Mouse (Mus musculus) heart, embryonic 13.5 days (tissue): Measurements from ENCODE around the gene Gpc5. TPM values are rescaled to one million over a fixed set of nuclear protein-coding genes. Genes with fewer than 3 reads are reported as not detected.

Source experiments
- ATAC-seq: fragments of 200-750 bp; cut with Nextera tagmentation; 2 replicates; pipeline ENCODE4 v1.8.0; 2017; ENCODE audit warnings: moderate TSS enrichment; ENCODE audit not compliant: insufficient number of reproducible peaks, low FRiP score, low TSS enrichment; ENCODE audit errors: extremely low read depth
- H3K27ac ChIP-seq: fragments of 300-500 bp; sonication (generic); replicated peaks from 2 replicates; pipeline ENCODE4 v1.5.1; 2015; ENCODE audit warnings: moderate library complexity, mild to moderate bottlenecking, inconsistent platforms
- H3K27me3 ChIP-seq: fragments of 300-500 bp; sonication (generic); replicated peaks from 2 replicates; pipeline ENCODE4 v1.6.1; 2015; ENCODE audit warnings: mild to moderate bottlenecking, inconsistent platforms
- H3K36me3 ChIP-seq: fragments of 300-500 bp; sonication (generic); 2 replicates; pipeline ENCODE4 v1.6.1; 2015; ENCODE audit warnings: mild to moderate bottlenecking, inconsistent platforms
- H3K4me1 ChIP-seq: fragments of 300-500 bp; sonication (generic); 2 replicates; pipeline ENCODE4 v1.6.1; 2015; ENCODE audit warnings: inconsistent platforms
- H3K4me2 ChIP-seq: fragments of 300-500 bp; sonication (generic); 2 replicates; pipeline ENCODE4 v1.6.1; 2015; ENCODE audit warnings: inconsistent platforms, mild to moderate bottlenecking, moderate library complexity
- H3K4me3 ChIP-seq: fragments of 300-500 bp; sonication (generic); 2 replicates; pipeline ENCODE4 v1.5.1; 2015; ENCODE audit warnings: moderate library complexity, mild to moderate bottlenecking, inconsistent platforms
- H3K9ac ChIP-seq: fragments of 300-500 bp; sonication (generic); 2 replicates; pipeline ENCODE4 v1.6.1; 2015; ENCODE audit warnings: inconsistent platforms, mild to moderate bottlenecking, moderate library complexity
- H3K9me3 ChIP-seq: fragments of 300-500 bp; sonication (generic); 2 replicates; pipeline ENCODE4 v1.6.1; 2016; ENCODE audit warnings: inconsistent platforms
- WGBS: fragments of 180-500 bp; shearing (Covaris S2); methylation state at CpG from one replicate; pipeline ENCODE4 v1.1.7; 2015; ENCODE audit warnings: mixed read lengths; 5-methylcytosine and 5-hydroxymethylcytosine counted together
- polyA plus RNA-seq: library from polyadenylated mRNA; unstranded; fragments of >200 nt; fragmentation: Nextera tagmentation; extraction: Ambion mirVana; gene quantifications from 2 replicates; pipeline ENCODE4 v1.2.1, GENCODE M21; 2015

Gene Gpc5
- polyA plus RNA-seq, 1 experiment from 2014 or later, result 0.19 TPM

- Histone ChIP-seq H3K4me1 (no peaks in the 10 kb centered on the region), H3K9ac (no peak overlapping the region), H3K4me3 (no peak overlapping the region), H3K4me2 (no peak overlapping the region), H3K27ac (no peak overlapping the region), H3K27me3 (no peaks in the 10 kb centered on the region), H3K36me3 (no peaks in the 10 kb centered on the region), H3K9me3 (no peaks in the 10 kb centered on the region)
- WGBS, result 74% methylated on average over 3 of the region's 3 CpGs
- ATAC-seq, result no peak
Observed at GRCm38 (mm10) chr14:115253155-115253554, 161.1 kb downstream of the Gpc5 start.

- H3K27ac ChIP-seq, result no peak overlapping the region
- H3K4me2 ChIP-seq, result no peak overlapping the region
- no peaks in the 10 kb centered on the region for H3K36me3 ChIP-seq
- no peaks in the 10 kb centered on the region for H3K4me1 ChIP-seq
- H3K27me3 ChIP-seq, result no peaks in the 10 kb centered on the region
- no peak overlapping the region for H3K9ac ChIP-seq
- WGBS, result 75% methylated on average over 2 of the region's 2 CpGs
- ATAC-seq, result no peak
- no peaks in the 10 kb centered on the region for H3K9me3 ChIP-seq
- no peak overlapping the region for H3K4me3 ChIP-seq
Observed at GRCm38 (mm10) chr14:115253685-115254084, 161.7 kb downstream of the Gpc5 start.

- no peaks in the 10 kb centered on the region for H3K27me3 ChIP-seq
- no peak overlapping the region for H3K27ac ChIP-seq
- WGBS, result 81% methylated on average over 6 of the region's 6 CpGs
- no peaks in the 10 kb centered on the region for H3K9me3 ChIP-seq
- ATAC-seq, result no peak
- H3K36me3 ChIP-seq, result no peaks in the 10 kb centered on the region
- H3K4me2 ChIP-seq, result no peak overlapping the region
- H3K4me3 ChIP-seq, result no peak overlapping the region
- no peaks in the 10 kb centered on the region for H3K4me1 ChIP-seq
- no peak overlapping the region for H3K9ac ChIP-seq
Observed at GRCm38 (mm10) chr14:115269703-115270402, 177.8 kb downstream of the Gpc5 start.

DNA sequence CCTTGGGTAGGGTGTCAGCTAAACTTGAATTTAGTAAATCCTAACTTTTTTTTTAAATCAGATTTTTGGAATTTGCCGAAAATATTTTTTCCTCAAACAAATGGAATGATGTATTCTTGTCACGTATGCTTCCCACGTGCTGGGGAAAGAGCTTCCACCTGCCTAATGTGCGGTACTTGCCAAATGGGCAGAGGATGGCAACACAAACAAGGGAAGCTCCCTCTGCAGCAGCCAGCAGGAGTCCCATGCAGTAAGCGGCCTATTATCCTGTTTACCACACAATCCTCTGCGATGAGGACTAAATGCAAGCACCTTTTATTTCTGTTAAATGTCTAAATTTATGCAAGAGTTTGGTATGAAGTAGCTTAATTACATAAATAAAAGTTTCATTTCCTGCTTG lies 178.4 kb downstream of the Gpc5 start:
- Histone ChIP-seq H3K36me3 (no peaks in the 10 kb centered on the region), H3K4me1 (no peaks in the 10 kb centered on the region), H3K27ac (no peak overlapping the region), H3K27me3 (no peaks in the 10 kb centered on the region), H3K9ac (no peak overlapping the region), H3K4me3 (no peak overlapping the region), H3K4me2 (no peak overlapping the region), H3K9me3 (no peaks in the 10 kb centered on the region)
- no peak for ATAC-seq
- WGBS, result 70% methylated on average over 6 of the region's 6 CpGs

GRCm38 (mm10) chr14:115282782-115283181 lies 190.8 kb downstream of the Gpc5 start:
- no peaks in the 10 kb centered on the region for H3K9me3 ChIP-seq
- H3K4me2 ChIP-seq, result no peak overlapping the region
- ATAC-seq, result no peak

GRCm38 (mm10) chr14:115324247-115324646 lies 232.2 kb downstream of the Gpc5 start:
- ATAC-seq, result no peak
- Histone ChIP-seq H3K4me2 (no peak overlapping the region), H3K36me3 (no peaks in the 10 kb centered on the region), H3K27ac (no peak overlapping the region), H3K4me3 (no peak overlapping the region), H3K27me3 (no peaks in the 10 kb centered on the region), H3K9ac (no peak overlapping the region), H3K9me3 (no peaks in the 10 kb centered on the region), H3K4me1 (no peaks in the 10 kb centered on the region)
- WGBS, result 63% methylated on average over 2 of the region's 2 CpGs

More at GRCm38 (mm10) chr14:115282782-115283181, 190.8 kb downstream of the Gpc5 start:
- no peaks in the 10 kb centered on the region for H3K27me3 ChIP-seq
- no peak overlapping the region for H3K27ac ChIP-seq
- no peak overlapping the region for H3K4me3 ChIP-seq
- no peaks in the 10 kb centered on the region for H3K36me3 ChIP-seq
- H3K9ac ChIP-seq, result no peak overlapping the region
- no peaks in the 10 kb centered on the region for H3K4me1 ChIP-seq

DNA sequence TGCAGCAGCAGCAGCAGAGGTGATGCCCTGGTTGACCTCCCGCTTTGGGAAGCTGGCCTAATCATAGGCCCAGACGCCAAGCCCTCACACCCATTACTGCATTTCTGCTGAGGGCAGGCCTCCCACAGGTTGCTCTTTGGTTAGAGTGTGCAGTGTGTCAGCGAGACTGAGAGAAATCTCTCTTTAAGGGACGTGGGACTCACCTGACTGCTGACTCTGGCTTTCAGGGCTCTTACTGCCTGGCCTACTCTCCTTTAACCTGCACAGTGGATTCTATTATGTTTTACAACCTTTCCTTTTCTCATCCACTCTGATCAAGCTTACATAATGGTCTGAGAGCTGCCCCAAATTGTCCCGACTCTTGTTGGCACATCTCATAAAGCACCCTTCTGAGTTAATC lies 234.4 kb downstream of the Gpc5 start:
- no peaks in the 10 kb centered on the region for H3K27me3 ChIP-seq
- H3K4me2 ChIP-seq, result no peak overlapping the region
- no peaks in the 10 kb centered on the region for H3K4me1 ChIP-seq
- H3K9ac ChIP-seq, result no peak overlapping the region
- WGBS, result 56% methylated on average over 5 of the region's 5 CpGs
- H3K27ac ChIP-seq, result no peak overlapping the region
- H3K36me3 ChIP-seq, result no peaks in the 10 kb centered on the region
- H3K9me3 ChIP-seq, result no peaks in the 10 kb centered on the region
- no peak for ATAC-seq
- H3K4me3 ChIP-seq, result no peak overlapping the region

DNA sequence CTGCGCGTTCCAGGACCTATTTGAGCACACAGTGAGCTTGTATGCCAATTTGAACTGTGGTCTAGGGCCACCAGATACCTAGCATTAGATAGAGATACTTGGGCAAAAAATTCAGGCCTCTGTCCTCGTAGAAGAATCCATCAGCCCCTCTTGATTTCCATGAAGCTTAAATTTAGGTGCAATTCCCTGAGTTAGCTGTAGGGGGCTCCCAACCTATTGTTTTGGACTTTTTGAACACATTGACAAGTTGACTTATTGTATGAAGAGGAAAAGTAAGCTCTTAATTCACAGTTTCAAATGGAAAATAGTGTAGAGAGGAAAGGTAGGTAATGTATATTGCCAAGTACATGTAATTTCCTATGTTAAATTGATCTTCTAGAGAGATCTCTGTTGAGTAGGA lies 247.1 kb downstream of the Gpc5 start:
- no peak overlapping the region for H3K4me2 ChIP-seq
- no peaks in the 10 kb centered on the region for H3K9me3 ChIP-seq
- H3K4me1 ChIP-seq, result no peaks in the 10 kb centered on the region
- no peak overlapping the region for H3K9ac ChIP-seq
- no peak overlapping the region for H3K4me3 ChIP-seq
- 65% methylated on average over 3 of the region's 3 CpGs for WGBS
- H3K27me3 ChIP-seq, result no peaks in the 10 kb centered on the region
- no peaks in the 10 kb centered on the region for H3K36me3 ChIP-seq
- H3K27ac ChIP-seq, result no peak overlapping the region
- no peak for ATAC-seq

- WGBS, result 79% methylated on average over 2 of the region's 2 CpGs
- Histone ChIP-seq H3K36me3 (no peaks in the 10 kb centered on the region), H3K4me2 (no peak overlapping the region), H3K9me3 (no peaks in the 10 kb centered on the region), H3K4me1 (no peaks in the 10 kb centered on the region), H3K4me3 (no peak overlapping the region), H3K27me3 (no peaks in the 10 kb centered on the region), H3K9ac (no peak overlapping the region), H3K27ac (no peak overlapping the region)
- no peak for ATAC-seq
Observed at GRCm38 (mm10) chr14:115342597-115342996, 250.6 kb downstream of the Gpc5 start.

DNA sequence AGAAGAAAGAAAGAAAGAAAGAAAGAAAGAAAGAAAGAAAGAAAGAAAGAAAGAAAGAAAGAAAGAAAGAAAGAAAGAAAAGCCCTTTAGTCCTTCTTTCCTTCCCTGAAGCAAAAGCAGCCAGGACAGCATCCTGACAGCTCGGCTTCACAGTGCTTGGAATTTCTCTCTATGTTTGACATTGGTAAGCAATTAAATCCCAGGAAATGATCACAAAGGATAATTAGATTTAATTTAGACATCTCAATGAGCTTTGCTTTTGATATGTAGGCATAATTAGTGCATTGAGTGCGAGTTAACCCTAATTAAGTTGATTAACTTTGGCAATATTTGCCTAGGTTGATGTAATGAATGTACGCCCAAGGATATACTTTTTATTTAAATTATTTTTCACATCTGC lies 257.4 kb downstream of the Gpc5 start:
- WGBS, result 78% methylated on average over 3 of the region's 3 CpGs
- Histone ChIP-seq H3K4me3 (no peak overlapping the region), H3K27ac (no peak overlapping the region), H3K27me3 (no peaks in the 10 kb centered on the region), H3K36me3 (no peaks in the 10 kb centered on the region), H3K9me3 (no peaks in the 10 kb centered on the region), H3K4me2 (no peak overlapping the region), H3K9ac (no peak overlapping the region), H3K4me1 (no peaks in the 10 kb centered on the region)
- ATAC-seq, result no peak

- H3K27ac ChIP-seq, result no peak overlapping the region
- ATAC-seq, result no peak
Observed at GRCm38 (mm10) chr14:115365320-115365935, 273.4 kb downstream of the Gpc5 start.

GRCm38 (mm10) chr14:115369611-115370167 lies 277.7 kb downstream of the Gpc5 start:
- H3K36me3 ChIP-seq, result no peaks in the 10 kb centered on the region
- WGBS, result 71% methylated on average over 15 of the region's 15 CpGs
- no peak overlapping the region for H3K4me3 ChIP-seq
- no peak for ATAC-seq
- H3K9ac ChIP-seq, result no peak overlapping the region
- H3K9me3 ChIP-seq, result no peaks in the 10 kb centered on the region
- no peak overlapping the region for H3K27ac ChIP-seq
- no peak overlapping the region for H3K4me2 ChIP-seq
- no peaks in the 10 kb centered on the region for H3K27me3 ChIP-seq
- H3K4me1 ChIP-seq, result no peaks in the 10 kb centered on the region

More at GRCm38 (mm10) chr14:115365320-115365935, 273.4 kb downstream of the Gpc5 start:
- Histone ChIP-seq H3K4me3 (no peak overlapping the region), H3K9me3 (no peaks in the 10 kb centered on the region), H3K27me3 (no peaks in the 10 kb centered on the region), H3K36me3 (no peaks in the 10 kb centered on the region), H3K9ac (no peak overlapping the region), H3K4me2 (no peak overlapping the region), H3K4me1 (no peaks in the 10 kb centered on the region)
- WGBS, result 76% methylated on average over 3 of the region's 3 CpGs
